Mouse (Mus musculus) right cerebral cortex, adult 18-20 months (tissue): ENCODE results near the gene Usp43.

Experiments
- DNase-seq: peaks from one replicate; pipeline ENCODE4 v3.0.0; 2022; ENCODE audit warnings: mixed read lengths

The Usp43 gene

DNA sequence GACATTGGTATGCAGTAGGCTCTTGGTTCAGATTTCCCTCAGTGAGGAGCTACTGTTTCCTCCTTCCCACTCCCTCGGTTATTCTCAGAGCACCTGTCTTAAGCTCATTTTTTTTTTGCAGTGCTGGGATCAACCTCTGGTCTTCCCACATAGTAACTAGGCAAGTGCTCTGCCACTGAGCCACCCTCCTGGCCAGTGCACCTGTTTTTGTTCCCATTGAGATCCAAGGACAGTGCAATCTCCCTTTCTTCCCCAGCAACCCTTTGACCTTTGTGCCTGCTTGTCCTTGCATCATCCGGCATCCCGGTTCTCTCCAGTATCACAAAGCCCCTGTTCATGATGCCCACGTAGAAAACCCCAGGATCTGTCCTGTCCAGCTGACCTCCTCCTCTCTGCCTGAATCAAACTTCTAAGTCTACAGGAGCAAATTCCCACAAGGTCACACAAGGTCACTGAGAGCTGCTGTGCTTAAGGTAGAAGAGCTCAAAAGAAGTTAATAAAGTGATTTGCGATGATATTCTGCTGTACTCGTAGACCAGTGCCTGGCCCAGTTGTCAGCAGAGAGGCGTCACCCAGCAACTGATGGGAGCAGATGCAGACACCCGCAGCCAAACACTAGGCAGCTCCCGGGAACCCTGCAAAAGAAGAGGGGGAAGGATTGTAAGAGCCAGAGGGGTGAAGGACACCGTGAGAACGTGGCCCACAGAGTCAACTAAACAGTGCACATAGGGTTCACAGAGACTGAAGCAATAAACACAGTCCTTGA lies 114.9 kb downstream of the Usp43 start:
- no peak for DNase-seq

DNA sequence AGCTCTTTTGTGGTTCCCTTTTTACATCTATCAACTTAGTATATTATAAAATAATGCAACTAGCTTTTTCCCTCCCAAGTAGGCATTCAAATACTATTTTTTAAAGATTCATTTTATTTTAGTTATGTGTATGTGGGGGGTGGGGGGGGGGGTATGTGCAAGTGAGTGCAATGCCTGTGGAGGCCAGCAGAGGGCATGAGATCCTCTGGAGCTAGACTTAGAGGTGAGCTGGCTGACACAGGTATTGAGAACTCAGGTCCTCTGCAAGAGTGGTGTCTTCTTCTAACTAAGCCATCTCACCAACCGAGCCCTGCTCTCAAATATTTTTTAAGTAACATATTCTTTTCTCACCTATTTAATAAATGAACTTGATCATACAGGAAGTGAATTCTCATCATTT lies 116.4 kb downstream of the Usp43 start:
- no peak for DNase-seq
